Mouse (Mus musculus) kidney, adult 18-20 months (tissue): Measurements from ENCODE around the gene Knl1.
A peak's percentile ranks its signal among the peaks of the same experiment; 100 is the strongest.

Experiments
- DNase-seq: peaks from one replicate; pipeline ENCODE4 v3.0.0; 2021

Knl1 gene

DNA sequence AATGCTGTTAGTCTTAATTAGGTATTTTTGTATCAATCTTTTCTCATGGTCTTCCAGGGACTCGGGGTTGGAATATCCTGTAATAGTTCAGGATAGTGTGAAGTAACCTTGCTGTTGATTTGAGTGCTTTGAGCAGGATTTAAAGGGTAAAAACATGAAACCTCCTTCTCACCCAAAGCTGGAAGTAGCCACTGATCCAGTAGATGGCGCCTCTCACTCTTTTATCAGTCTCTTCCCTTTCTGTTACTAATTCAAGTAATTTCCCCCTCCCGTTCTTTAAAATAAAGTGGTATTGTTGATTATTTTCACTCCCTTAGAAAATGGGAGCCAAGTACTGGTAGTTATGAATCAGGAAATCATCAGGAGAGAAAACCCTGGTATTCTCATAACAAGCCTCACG is 6.0 kb upstream of the Knl1 start:
- DNase-seq, result no peak

DNA sequence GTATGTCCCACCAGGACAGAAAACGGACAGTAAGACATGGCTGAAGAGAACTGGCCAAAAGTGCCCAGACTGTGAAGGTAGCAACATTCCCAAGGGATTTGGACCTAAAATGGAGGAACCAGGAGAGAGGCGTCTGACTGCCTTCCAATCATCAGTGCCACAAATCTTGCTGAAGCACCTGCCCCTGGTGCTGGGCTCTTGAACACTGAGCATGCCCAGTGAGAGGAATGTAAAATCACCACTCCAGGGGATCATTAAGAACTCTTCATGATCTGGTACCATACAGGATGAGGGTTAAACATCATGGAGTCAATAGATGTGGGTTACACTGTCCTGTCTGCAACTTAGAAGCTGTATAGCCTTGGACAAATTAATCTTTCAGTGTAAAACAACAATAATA is 1.8 kb upstream of the Knl1 start:
- DNase-seq, result no peak

DNA sequence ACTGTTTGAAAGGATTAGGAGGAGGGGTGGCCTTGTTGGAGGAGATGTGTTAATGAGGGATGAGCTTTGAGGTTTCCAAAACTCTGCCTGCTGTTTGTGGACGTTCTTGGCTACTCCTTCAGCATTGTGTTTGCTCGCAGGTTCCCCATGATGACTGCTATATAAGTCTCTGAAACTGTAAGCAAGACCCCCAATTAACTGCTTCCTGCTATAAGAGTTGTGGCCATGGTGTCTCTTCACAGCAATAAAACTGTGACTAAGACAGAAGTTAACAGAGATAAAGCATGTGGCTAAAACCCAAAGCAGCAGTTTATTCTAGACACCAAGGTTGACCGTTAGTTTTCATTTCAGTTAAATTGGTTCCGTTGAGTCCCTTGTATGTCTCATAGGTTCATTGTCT is 930 bp downstream of the Knl1 start:
- DNase-seq, result no peak

DNA sequence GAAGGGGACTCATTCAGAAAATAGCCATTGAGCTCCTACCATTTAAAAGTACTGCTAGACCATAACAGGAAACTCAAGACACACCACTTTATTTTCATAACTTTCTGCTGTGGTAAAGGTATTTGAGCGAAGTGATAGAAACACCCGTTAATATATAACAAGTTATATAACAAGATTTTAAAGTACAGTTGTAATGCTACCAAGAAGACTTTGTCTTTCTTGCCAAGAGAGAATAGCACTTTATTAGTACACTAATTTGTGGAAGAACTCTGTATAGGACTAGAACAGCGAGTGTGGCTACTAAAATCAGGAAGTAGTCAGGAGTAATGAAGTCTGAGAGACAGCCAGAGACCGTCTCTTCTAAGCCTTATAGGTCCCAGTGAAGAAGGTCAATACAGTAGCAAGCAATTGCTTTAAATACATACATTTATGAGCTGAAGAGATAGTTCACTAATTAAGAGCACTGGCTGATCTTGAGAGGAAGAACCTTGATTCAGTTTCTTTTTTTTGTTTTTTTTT is 3.3 kb downstream of the Knl1 start:
- no peak for DNase-seq

DNA sequence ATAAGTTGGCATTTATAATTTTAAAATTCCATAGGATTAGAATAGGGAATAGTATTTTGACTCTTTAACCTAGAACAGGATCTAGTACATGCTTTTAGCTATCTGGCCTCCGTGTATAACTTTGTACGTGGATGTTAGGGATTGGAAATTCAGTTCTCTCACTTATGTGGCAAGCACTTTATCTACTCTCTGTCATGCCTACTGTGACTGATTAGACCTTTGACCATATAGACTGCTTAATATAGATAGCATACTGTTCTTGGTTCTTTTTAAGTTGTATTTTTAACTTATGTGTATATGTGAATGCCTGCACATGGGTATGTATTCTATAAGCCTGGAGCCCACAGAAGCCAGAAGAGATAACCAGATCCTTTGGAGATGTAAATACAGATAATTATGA is 13.2 kb downstream of the Knl1 start:
- DNase-seq, result no peak

DNA sequence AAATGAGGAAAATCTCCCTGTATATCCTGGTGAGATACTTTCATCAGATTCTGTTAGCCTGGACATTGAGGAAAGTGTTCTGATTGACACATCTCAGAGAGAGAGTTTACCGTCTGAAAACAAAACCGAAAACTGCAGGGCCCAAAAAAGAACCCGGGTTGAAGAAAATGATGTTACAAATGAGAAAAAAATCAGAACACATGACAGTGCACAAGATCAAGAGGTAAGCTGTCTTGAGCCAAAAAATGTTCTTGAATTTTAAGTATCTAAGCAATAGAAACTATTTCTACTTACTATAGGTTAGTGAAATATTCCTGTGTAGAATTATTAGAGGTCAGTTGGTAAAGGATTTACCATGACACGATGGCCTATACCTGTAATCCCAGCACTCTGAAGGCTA is 25.5 kb downstream of the Knl1 start:
- DNase-seq, result no peak

DNA sequence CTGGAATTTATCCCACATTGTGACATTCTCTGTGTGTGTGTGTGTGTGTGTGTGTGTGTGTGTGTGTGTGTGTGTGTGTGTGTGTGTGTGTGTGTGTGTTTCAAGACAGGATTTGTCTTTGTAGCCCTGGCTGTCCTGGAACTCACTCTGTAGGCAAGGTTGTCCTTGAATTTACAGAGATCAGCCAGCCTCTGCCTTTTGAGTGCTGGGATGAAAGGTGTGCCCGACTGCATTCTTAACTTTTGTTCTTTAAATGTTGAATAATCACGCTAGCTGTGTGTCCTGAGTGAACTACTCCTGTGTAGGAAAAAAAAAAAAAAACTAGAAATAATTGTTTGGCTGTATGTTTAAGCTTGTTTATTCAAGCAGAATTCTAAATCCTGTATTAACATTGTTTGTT is 39.2 kb downstream of the Knl1 start:
- DNase-seq, result no peak

DNA sequence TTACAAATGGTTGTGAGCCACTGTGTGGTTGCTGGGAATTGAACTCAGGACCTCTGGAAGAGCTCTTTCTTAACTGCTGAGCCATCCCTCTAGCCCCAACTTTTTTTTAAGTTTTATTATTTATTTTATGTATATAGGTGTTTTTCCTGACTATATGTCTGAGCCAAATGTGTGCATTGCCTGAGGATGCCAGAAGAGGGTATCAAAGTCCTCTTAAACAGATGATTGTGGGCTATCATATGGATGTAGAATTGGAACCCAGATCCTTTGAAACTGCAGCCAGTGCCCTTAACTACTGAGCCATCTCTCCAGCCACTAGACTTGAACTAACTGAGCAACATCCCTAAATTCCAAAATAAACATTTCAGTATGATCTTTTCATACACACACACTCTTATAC is 54.6 kb downstream of the Knl1 start:
- DNase-seq, result no peak

DNA sequence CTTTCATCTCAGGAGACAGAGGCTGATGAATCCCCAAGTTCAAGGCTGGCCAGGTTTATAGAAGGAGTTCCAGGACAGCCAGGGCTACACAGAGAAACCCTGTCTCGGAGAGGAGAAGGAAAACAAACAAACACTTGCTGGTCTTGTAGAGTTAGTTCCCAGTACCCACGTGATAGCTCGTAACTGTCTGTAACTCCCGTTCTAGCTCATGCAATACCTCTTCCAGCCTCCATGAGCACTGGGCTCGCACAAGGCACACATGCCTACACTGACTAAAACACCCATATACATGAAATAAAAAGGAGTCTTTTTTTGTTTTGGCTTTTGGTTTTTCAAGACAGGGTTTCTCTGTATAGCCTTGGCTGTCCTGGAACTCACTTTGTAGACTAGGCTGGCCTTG is 59.7 kb downstream of the Knl1 start:
- no peak for DNase-seq

DNA sequence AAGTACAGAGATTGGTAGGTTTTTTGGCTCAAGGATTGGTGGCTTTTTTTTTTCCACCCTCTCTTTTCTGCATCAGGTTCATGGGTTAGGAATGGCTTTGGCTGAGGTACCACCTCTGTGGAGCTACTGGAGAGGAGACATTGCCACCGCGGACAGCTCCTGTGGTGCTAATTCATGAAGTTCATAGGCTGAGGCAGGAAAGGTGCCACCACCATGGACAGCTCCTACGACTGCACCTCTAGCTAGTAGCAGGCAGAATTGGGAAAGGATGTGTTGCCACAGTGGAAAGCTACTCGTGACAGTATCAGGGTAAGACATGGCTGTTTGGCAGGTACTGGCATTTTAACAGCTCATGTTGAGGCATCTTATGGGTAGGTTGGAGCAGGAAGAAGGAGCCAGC is 61.6 kb downstream of the Knl1 start:
- peak; percentile 34 for DNase-seq

DNA sequence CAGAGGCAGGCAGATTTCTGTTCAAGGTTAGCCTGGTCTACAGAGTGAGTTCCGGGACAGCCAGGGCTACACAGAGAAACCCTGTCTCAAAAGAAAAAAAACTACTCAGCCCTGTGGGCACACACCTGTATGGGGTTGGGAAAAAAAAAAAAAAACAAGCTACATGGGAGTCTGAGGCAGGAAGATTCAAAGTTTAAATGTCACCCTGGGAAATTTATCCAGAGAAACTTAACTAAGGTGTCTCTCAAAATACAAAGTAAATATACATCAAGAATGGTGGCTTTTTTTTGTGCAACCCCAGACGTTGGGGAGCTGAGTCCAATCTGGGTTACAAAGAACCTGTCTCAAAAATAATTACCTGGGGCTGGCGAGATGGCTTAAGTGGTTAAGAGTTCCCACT is 64.1 kb downstream of the Knl1 start:
- DNase-seq, result no peak

DNA sequence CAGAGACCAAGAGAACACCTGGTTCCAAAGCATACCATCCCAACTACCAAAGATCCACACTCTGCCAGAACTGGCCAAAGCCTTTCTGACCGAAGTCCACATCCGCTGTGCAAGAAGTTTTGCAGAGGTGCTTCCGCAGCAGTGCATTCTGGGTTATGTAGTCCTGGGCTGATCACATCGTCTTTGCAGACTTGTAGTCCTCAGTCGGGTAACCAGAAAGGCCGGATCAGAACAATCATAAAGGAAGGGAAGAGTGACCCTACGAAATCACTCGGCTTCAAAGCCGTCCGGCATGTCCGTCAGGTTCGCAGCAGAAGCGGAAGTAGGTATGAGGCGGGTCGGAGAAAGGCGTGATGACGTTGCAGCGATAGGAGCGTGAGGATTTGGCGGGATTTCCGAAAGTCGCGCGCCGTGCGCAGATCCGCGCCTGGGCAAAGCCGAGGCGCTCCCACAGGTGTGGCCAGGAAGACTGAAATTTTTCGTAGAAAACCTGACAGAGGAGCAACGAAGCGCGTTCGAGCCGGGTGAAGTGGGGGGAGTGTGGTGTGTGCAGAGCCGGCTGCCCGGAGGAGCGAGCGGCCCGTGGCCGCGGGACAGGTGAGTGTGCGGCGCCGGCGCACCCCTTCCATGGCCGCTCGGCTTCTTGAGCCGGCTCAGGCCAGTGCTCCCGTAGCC is 65.7 kb downstream of the Knl1 start, which contains the start of gene Rad51:
Gene Rad51, plus strand, starts transcription at position 356 of the 675 bp plus-strand sequence.
- peak; percentile 94 for DNase-seq

DNA sequence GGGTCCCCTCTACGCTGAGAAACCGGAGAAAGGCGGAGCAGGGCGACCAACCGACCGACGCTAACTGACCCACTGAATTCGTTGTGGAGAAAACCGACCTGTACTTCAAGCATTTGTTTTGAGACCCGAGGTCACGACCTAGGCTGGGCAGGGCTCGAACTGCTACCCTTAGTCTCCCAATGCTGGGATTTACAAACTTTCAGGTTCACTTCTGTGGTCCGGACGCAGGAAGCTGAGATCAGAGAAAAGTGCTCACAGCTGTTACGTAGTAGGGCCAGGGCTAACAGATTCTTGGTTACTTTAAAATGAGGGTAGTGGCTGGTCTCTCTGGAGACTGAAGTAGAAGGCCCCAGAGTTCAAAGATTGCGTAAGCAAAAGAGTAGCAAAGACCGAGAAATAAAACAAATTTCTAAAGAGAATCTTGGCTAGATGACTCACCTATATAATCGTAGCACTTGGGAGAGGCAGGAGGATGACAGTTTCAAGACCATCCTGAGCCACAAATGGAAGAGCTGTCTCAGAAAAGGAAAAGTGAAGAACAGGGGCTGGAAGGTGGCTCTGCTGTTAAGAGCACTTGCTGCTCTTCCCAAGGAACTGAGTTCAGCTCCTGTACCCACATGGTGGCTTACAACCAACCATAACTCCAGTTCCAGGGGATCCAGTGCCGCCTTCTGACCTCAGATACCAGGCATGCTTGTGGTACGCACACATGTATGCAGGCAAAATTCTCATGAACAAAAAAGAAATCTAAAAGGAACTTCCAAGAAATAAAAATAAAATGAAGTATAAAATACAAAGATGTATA is 66.4 kb downstream of the Knl1 start:
- no peak for DNase-seq

DNA sequence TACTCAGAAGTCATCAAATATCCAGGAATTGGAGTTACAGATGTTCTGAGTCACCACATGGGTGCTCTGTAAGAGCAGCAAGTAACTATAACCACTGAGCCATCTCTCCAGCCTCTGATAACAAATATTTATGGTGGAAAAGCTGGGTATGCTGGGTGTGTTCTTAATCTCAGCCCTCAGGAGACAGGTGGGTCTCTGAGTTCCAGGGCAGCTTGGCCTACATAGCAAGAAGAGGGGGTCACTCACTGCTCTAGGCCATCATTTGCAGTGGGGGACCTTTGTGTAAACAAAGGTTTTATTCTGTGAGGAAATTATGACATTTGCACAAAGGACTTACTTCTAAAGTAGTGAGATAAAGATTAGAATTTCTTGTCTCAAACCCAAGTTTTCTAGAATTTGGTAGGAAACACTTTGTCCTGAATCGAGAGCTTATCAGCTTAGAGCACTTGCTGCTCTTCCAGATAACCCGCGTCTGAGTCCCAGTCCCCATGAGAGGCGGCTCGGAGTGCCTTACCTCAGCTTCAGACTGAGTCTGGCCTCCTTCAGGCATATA is 89.5 kb downstream of the Knl1 start:
- DNase-seq, result no peak

DNA sequence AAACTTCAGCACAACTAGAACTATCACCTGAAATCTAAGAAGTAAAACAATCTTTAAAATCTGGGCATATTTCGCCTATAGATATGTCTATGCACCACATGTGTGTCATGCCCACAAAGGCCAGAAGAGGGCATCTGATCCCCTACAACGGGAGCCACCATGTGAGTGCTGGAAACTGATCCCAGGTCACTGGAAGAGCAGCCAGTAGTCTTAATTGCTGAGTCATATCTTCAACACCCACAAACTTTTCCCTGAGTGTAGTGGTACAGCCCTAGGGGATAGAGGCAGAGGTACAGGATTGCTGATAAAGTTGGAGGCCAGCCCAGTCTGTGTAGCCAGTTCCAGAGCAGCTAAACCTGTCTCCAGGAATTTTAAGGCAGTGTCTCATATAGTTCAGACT is 98.3 kb downstream of the Knl1 start:
- DNase-seq, result peak; percentile 11

DNA sequence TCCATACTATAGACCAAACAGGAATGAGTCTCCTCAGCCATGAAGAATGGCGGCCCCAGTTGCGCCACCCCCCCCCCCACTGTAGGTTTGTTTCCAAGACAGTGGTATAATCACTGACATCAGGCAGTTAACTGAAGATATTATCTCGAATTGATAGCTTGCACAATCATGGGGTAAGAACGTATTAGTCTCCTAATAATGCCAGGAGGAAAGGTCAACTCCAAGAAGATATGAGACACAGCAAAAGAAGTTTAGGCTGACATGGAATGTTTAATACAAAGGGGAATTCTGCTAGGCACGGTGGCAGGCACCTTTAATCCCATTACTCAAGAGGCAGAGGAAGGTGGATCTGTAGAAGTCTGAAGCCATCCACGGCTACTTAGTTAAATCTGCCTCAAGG is 99.5 kb downstream of the Knl1 start:
- DNase-seq, result no peak

DNA sequence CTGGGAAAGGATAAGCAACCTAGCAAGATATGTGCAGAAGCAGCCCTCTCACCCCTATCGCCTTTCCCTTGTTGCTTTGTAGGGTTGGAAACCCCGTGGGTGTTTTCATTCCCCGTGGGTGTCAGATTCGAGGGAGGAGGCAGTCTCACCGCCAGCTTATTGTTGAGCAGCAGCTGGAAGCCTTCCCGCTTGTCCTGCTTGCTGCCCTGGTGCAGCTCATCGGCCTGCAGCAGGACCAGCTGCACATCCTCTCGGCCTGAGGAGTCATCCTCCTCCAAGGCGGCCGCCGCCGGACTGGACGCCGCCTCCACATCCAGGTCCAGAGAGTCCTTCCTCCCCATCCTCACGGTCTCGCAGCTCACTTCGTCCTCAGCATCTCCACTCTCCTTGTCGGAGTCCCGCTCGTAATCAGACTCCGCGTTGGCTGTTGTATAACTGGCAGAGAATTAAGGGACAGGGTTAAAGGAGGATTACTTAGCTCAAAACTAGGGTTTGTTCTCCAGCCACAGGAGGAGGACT is 100.3 kb downstream of the Knl1 start:
- DNase-seq, result no peak

DNA sequence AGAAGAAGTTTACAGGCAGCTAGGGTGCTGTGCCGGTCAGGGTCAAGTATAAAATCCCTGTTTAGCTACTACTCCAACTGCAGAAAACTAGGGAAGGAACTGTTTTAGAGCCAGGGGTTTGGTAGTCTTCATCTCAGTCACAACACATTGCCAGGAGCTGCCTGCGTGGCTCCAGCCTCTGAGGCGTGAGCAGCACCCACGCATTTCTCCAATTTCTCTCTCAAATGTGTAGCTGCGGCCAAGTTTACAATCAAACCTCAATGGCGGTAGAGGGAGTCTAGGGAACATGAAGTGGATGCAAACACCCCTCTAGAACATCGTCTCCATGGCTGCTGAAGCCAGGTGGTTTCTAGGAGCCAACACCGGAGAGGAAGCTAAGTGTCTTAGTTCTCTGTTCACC is 100.9 kb downstream of the Knl1 start:
- no peak for DNase-seq

DNA sequence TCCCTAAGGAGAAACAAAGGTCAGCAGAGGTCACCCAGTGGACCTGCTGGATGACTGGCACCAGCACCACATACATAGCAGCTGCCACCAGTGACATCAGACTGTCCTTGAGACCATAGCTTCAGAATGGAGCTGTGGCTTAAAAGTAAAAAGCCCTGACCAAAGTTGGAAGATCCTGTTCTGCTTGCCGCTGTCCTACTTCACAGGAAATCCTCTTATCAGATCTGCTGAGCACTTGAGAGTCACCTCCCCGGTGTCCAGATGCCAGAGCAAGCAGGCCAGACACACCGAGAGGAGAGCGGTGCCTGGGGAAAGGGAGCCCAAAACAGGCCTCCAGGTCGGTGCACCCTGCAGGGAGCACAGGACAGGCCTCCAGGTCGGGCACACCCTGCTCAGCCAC is 105.3 kb downstream of the Knl1 start:
- DNase-seq, result no peak

DNA sequence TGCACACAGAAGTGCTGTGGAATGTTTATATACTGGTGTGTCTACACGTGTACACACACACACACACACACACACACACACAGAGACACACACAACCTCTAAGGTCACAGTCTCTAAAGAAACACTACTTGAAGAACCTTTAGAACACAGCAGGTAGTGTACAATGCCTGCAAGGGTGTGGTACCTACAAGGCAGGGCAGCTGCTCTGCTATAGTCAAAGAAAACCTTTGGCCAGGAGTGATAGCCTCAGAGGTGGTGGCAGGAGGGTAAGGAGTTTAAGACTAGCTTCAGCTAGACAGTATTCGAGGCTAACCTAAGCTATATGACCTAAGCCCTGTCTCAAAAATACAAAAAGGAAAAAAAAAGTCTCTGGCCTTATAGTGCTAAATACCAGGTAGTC is 107.8 kb downstream of the Knl1 start:
- no peak for DNase-seq
